Mouse (Mus musculus) heart, embryonic 15.5 days (tissue): ENCODE measurements at regions not wholly inside any gene's neighbourhood (a gene's known extent, or its start where the extent isn't known, plus 50 kb on each side); places are given as distances from the start of the nearest gene placed in this dataset.

Experiments
- ATAC-seq: fragments of 200-750 bp; cut with Nextera tagmentation; replicated peaks from 2 replicates; pipeline ENCODE4 v1.8.0; 2017; ENCODE audit warnings: low read depth, moderate TSS enrichment; ENCODE audit not compliant: insufficient number of reproducible peaks, insufficient read depth, low FRiP score
- H3K27ac ChIP-seq: fragments of 300-500 bp; sonication (generic); 2 replicates; pipeline ENCODE4 v1.5.1; 2015; ENCODE audit warnings: mild to moderate bottlenecking, inconsistent platforms
- H3K27me3 ChIP-seq: fragments of 300-500 bp; sonication (generic); 2 replicates; pipeline ENCODE4 v1.6.1; 2015; ENCODE audit warnings: inconsistent platforms
- H3K36me3 ChIP-seq: fragments of 300-500 bp; sonication (generic); 2 replicates; pipeline ENCODE4 v1.6.1; 2015; ENCODE audit warnings: mild to moderate bottlenecking, inconsistent platforms
- H3K4me1 ChIP-seq: fragments of 300-500 bp; sonication (generic); replicated peaks from 2 replicates; pipeline ENCODE4 v1.6.1; 2015; ENCODE audit warnings: inconsistent platforms
- H3K4me2 ChIP-seq: fragments of 300-500 bp; sonication (generic); 2 replicates; pipeline ENCODE4 v1.6.1; 2015; ENCODE audit warnings: inconsistent platforms, mild to moderate bottlenecking, moderate library complexity
- H3K4me3 ChIP-seq: fragments of 300-500 bp; sonication (generic); 2 replicates; pipeline ENCODE4 v1.5.1; 2015; ENCODE audit warnings: mild to moderate bottlenecking, inconsistent platforms
- H3K9ac ChIP-seq: fragments of 300-500 bp; sonication (generic); 2 replicates; pipeline ENCODE4 v1.6.1; 2015; ENCODE audit warnings: mild to moderate bottlenecking, inconsistent platforms
- H3K9me3 ChIP-seq: fragments of 300-500 bp; sonication (generic); replicated peaks from 2 replicates; pipeline ENCODE4 v1.6.1; 2016; ENCODE audit warnings: inconsistent platforms
- WGBS: fragments of 180-500 bp; shearing (Covaris S2); methylation state at CpG from one replicate; pipeline ENCODE4 v1.1.7; 2015; ENCODE audit warnings: mixed read lengths; 5-methylcytosine and 5-hydroxymethylcytosine counted together

DNA sequence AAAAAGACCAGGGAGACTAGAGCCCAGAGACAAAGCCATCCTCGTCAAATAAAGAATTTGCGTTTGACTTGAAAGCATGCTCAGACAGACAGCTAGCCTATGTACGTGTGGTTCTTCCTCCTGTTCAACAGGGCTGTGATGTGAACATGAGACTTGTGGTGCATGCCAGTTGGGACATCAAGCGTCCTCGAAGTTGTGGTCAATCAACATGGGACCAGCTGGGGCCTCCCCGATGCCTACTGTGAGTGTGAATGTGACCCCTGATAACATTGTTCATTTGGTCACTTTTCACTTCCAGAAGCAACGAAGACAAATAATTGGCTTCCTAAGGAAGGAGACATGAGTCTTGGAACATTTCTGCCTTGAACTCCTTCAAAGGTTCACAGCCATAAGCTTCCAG, 79.8 kb upstream of the Kdr start:
- no peaks in the 10 kb centered on the region for H3K4me1 ChIP-seq
- no peaks in the 10 kb centered on the region for H3K27me3 ChIP-seq
- no peaks in the 10 kb centered on the region for H3K36me3 ChIP-seq
- no peaks in the 10 kb centered on the region for H3K9me3 ChIP-seq
- H3K27ac ChIP-seq = no peak overlapping the region
- H3K4me2 ChIP-seq = no peak overlapping the region
- 59% methylated on average over 7 of the region's 7 CpGs for WGBS
- H3K9ac ChIP-seq = no peak overlapping the region
- no peak overlapping the region for H3K4me3 ChIP-seq
- no peak for ATAC-seq

DNA sequence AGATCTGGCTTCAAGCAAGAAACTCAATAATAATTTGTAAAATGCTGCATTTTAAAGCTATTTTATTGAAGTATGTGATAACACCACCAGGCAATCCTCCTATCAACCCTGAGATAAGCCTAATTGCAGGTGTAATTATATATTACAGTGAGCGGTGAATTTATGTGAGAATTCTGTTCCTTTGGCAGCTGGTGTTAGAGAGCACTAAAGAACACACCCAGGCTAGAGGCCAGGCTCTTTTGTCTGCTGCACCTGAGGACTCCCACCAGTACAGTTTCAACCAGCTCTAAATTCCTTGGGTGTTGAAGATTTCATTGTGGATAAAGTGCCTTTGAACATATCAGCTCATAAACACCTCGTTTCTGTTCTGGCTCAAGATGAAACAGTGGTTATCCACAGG, 77.6 kb upstream of the Kdr start:
- no peaks in the 10 kb centered on the region for H3K4me1 ChIP-seq
- no peak overlapping the region for H3K4me3 ChIP-seq
- ATAC-seq = no peak
- H3K36me3 ChIP-seq = no peaks in the 10 kb centered on the region
- H3K4me2 ChIP-seq = no peak overlapping the region
- H3K27me3 ChIP-seq = no peaks in the 10 kb centered on the region
- no peaks in the 10 kb centered on the region for H3K9me3 ChIP-seq
- WGBS = 80% methylated on average over 2 of the region's 2 CpGs
- H3K27ac ChIP-seq = no peak overlapping the region
- H3K9ac ChIP-seq = no peak overlapping the region

DNA sequence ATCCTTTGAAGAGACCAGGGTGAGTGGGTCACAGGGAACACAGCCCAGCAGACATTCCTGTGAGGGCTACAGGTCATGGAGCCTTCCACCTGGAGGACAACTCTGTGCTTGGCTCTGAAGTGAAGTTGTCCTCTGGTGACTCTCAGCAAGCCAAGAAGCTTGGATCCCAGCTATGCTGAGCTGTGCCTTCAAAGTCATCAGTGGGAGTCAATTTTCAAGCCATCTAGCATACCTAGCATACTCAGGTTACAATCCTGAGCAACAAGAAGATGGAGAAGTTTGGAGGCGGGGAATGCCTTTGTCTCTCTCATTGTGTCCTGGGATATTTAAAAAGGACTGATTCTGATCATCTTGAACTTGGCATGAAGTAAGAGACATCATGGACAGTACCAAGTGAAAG, 74.5 kb upstream of the Kdr start:
- ATAC-seq = no peak
- H3K9ac ChIP-seq = no peak overlapping the region
- WGBS = 95% methylated on average over 1 of the region's 1 CpGs

DNA sequence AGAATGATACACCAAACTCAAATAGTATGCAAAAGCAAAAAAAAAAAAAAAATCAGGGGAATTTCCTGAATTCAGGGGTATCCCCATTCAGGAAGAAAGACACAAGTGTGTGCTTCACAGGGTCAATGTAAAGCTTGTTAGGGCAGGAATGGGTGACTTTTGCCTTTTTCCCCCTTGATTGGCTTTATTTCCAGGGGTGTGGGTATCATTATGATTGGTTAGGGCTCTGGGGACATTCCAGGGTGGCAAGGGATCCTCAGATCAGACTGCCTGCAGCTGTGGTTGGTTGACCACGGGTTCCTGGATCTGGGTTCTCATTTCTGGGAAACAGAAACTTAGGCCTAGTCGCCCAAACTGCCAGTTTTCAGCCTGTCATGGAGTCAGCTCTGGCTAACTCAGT, 73.4 kb upstream of the Kdr start:
- 63% methylated on average over 2 of the region's 2 CpGs for WGBS
- no peak overlapping the region for H3K4me2 ChIP-seq
- no peaks in the 10 kb centered on the region for H3K4me1 ChIP-seq
- no peak overlapping the region for H3K9ac ChIP-seq
- no peak overlapping the region for H3K4me3 ChIP-seq
- H3K27me3 ChIP-seq = no peaks in the 10 kb centered on the region
- no peaks in the 10 kb centered on the region for H3K9me3 ChIP-seq
- no peak for ATAC-seq
- no peaks in the 10 kb centered on the region for H3K36me3 ChIP-seq
- H3K27ac ChIP-seq = no peak overlapping the region

More for the DNA sequence above, 74.5 kb upstream of the Kdr start:
- H3K27me3 ChIP-seq = no peaks in the 10 kb centered on the region
- no peak overlapping the region for H3K4me3 ChIP-seq
- H3K4me2 ChIP-seq = no peak overlapping the region
- H3K36me3 ChIP-seq = no peaks in the 10 kb centered on the region
- no peaks in the 10 kb centered on the region for H3K4me1 ChIP-seq
- H3K9me3 ChIP-seq = no peaks in the 10 kb centered on the region
- no peak overlapping the region for H3K27ac ChIP-seq

DNA sequence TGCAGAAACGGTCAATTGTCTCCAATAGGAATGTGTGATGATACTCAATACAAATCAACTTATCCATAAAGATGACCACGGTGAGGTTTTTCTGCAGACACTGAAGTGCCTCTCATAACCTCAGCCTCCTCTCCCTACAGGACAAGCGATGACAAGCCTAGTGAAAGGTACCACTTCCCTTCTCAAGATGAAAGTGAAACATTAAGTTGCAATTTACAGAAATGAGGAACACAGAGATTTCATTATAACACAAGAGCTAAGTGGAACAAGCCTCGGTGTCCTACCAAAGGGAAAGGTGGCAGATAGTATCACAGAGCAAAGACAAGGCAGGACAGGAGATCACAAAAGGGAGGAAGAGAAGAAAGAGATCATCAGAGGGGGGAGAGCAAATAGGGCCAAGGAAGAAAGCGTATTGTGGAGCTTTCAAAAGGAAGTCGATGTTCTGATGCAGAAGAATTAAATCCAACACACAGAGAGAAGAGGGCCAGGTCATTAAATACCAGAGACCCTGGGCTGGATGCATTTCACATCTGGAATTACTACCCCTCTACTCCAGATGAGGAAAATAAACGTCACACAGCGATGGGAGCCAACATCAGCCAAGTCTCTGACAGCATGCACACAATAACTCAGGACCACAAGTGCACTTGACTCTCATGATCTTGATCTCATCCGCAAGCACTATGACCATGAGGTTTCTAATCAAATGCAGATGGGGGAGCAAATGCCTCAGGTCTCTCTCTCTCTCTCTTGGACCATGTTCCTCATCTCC, 70.0 kb upstream of the Kdr start:
- Histone ChIP-seq H3K9ac (no peak overlapping the region), H3K4me1 (no peaks in the 10 kb centered on the region), H3K4me3 (no peak overlapping the region), H3K36me3 (no peaks in the 10 kb centered on the region), H3K27ac (no peak overlapping the region), H3K9me3 (no peaks in the 10 kb centered on the region), H3K4me2 (no peak overlapping the region), H3K27me3 (no peaks in the 10 kb centered on the region)
- no peak for ATAC-seq
- WGBS = 71% methylated on average over 9 of the region's 9 CpGs

DNA sequence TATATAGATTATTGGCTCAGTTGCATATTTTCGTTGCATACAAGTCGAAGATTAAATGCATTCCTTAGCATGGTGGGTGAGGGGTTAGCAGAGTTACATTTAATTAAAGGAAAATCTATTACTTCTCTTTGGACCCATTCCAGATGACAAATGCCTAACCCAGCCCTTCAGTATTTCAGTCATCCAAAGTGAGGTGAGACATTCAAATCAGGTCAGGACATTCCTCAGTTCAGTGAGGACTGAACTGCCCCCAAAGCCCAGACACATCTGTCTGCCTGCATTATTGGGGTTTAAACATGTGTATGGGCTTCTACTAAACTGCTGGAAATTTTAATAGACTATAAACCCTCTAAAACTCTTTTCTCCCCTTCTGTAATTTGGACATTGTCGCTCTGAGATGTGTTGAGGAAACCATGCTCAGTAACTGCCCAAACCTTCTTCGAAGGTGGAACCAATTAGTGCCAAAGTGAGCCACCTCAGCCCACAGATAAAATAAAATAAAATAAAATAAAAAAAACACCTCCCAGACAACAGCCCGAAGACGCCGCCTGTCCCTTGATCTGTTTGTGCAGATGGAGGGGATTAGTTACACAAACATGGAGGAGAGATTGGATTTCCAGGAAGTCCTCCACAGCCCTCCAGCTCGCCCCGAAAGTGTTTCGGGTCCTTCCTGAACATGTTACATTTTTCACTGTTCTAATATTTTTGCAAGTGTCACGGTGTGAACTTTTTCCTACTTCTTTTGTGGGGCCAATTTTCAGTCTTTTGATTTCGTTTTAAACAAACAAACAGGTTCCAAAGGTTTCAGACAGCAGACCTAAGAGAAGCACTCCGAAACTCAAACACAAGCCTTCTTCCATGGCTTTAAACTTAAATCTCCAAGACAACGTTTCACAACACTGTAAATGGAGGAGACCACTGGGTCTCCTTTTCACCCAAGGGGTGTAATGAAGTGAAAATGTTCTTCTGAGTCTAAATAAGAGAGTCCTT, 65.6 kb upstream of the Kdr start:
- no peak overlapping the region for H3K27ac ChIP-seq
- no peak overlapping the region for H3K4me2 ChIP-seq
- no peak overlapping the region for H3K4me3 ChIP-seq
- ATAC-seq = no peak
- WGBS = 66% methylated on average over 14 of the region's 14 CpGs
- H3K9me3 ChIP-seq = no peaks in the 10 kb centered on the region
- no peak overlapping the region for H3K9ac ChIP-seq
- no peaks in the 10 kb centered on the region for H3K36me3 ChIP-seq
- H3K4me1 ChIP-seq = no peaks in the 10 kb centered on the region
- H3K27me3 ChIP-seq = no peaks in the 10 kb centered on the region

DNA sequence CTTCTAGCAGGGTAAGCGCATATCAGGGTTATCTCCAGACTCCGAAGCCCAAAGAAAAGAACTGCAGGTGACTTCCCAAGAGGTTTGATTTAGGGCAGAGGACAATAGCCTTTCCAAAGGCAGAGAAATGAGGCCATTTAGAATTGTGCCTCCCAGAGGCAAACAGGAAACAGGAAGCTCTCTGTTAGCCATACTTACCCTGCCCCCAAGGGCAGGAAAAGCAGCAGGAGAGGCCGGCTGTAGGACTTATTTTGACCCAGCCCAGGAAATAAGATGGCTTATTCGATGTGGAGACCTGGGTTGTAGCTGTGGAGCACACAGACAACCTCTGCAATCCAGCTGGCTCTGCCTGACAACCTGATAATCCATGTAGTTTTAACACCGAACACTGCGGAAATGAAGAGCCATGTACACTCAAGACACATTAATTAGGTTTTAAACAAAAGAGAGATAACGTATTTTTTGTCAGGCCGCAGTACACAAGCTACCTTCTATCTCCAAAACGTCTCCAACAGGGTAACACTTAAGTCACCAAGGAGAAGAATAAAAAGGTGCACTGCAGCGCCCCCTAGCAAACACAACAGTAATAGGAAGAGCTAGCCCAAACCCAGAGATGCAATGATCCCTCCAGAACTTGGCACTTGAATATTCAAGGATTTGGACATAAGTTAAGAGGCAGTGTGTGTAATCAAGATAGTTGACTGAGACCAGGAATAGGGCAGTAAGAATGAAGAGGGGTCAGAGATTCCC, 62.4 kb upstream of the Kdr start:
- Histone ChIP-seq H3K4me3 (no peak overlapping the region), H3K9me3 (no peaks in the 10 kb centered on the region), H3K4me2 (no peak overlapping the region), H3K27me3 (no peaks in the 10 kb centered on the region), H3K36me3 (no peaks in the 10 kb centered on the region), H3K9ac (no peak overlapping the region), H3K27ac (peak overlapping the region; percentile 57), H3K4me1 (no peaks in the 10 kb centered on the region)
- 57% methylated on average over 10 of the region's 10 CpGs for WGBS
- ATAC-seq = no peak

DNA sequence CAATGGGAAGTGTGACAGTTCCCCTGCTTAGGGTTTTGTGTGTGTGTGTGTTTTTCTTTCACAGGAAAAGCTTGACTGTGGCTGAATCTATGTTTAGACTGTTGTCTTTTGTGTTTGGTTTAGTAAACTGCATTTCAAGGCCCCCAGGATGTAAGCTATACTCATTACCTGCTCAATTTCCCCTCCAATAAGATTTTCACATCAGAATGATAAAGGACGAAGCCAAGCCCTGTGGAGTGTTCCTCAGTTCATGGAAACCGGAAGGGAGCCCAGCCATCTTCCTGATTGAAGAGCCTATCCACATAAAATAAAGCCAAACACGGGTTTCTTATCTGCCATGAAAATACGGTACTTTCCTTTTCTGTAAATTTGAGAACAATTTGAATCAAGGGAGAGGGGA, 50.5 kb upstream of the Kdr start:
- Histone ChIP-seq H3K27me3 (no peaks in the 10 kb centered on the region), H3K4me1 (no peaks in the 10 kb centered on the region; the same call in 1 of the 2 replicates), H3K9me3 (no peaks in the 10 kb centered on the region), H3K36me3 (no peaks in the 10 kb centered on the region), H3K9ac (no peak overlapping the region), H3K4me2 (no peak overlapping the region), H3K4me3 (no peak overlapping the region), H3K27ac (peak overlapping the region; percentile 42; the same call in 1 of the 2 replicates)
- WGBS = 40% methylated on average over 4 of the region's 4 CpGs
- ATAC-seq = no peak
